Mouse (Mus musculus) kidney, embryonic 16.5 days (tissue): ENCODE measurements around the gene Zfpl1. TPM values are rescaled to one million over a fixed set of nuclear protein-coding genes. Genes with fewer than 3 reads are reported as not detected.
"Not testable (repeated sequence)": the region's sequence is repeated elsewhere in the genome, so short reads cannot be mapped to it uniquely, and the experiment has no call there.

ENCODE experiments used
- ATAC-seq: fragments of 200-750 bp; cut with Nextera tagmentation; 2 replicates; pipeline ENCODE4 v1.8.0; 2017; ENCODE audit warnings: moderate TSS enrichment; ENCODE audit not compliant: low FRiP score, low TSS enrichment
- H3K27ac ChIP-seq: fragments of 300-500 bp; sonication (generic); 2 replicates; pipeline ENCODE4 v1.5.1; 2014; ENCODE audit warnings: low read length
- H3K27me3 ChIP-seq: fragments of 300-500 bp; sonication (generic); 2 replicates; pipeline ENCODE4 v1.6.1; 2014; ENCODE audit warnings: low read length, control low read depth, mixed read lengths; ENCODE audit not compliant: insufficient read depth
- H3K36me3 ChIP-seq: fragments of 300-500 bp; sonication (generic); 2 replicates; pipeline ENCODE4 v1.6.1; 2014; ENCODE audit warnings: low read length, control low read depth, mixed read lengths; ENCODE audit not compliant: insufficient read depth
- H3K4me1 ChIP-seq: fragments of 300-500 bp; sonication (generic); 2 replicates; pipeline ENCODE4 v1.6.1; 2014; ENCODE audit warnings: low read length, control low read depth, mixed read lengths; ENCODE audit not compliant: insufficient read depth
- H3K4me2 ChIP-seq: fragments of 300-500 bp; sonication (generic); replicated peaks from 2 replicates; pipeline ENCODE4 v1.6.1; 2014; ENCODE audit warnings: low read depth, low read length
- H3K4me3 ChIP-seq: fragments of 300-500 bp; sonication (generic); 2 replicates; pipeline ENCODE4 v1.5.1; 2014; ENCODE audit warnings: mild to moderate bottlenecking, low read length
- H3K9ac ChIP-seq: fragments of 300-500 bp; sonication (generic); replicated peaks from 2 replicates; pipeline ENCODE4 v1.6.1; 2014; ENCODE audit warnings: low read length
- H3K9me3 ChIP-seq: fragments of 300-500 bp; sonication (generic); 2 replicates; pipeline ENCODE4 v1.6.1; 2016; ENCODE audit warnings: low read length, control low read depth
- WGBS: fragments of 180-500 bp; shearing (Covaris S2); extraction: QIAGEN DNeasy Blood & Tissue Kit; methylation state at CpG from one replicate; pipeline ENCODE4 v1.1.7; 2014; 5-methylcytosine and 5-hydroxymethylcytosine counted together
- polyA plus RNA-seq: library from polyadenylated mRNA; unstranded; fragments of >200 nt; fragmentation: Nextera tagmentation; extraction: Ambion mirVana; gene quantifications from 2 replicates; pipeline ENCODE4 v1.2.1, GENCODE M21; 2015

The Zfpl1 gene
- polyA plus RNA-seq = 77.1 and 78.9 TPM in 2 replicates

- ATAC-seq = peak; percentile 93
- Histone ChIP-seq H3K4me2 (peak within 1 kb of the TSS; percentile 91), H3K9ac (peak within 1 kb of the TSS; percentile 80), H3K36me3 (peaks cover 23% of the 10 kb centered on the region), H3K4me3 (peak within 1 kb of the TSS; percentile 85), H3K4me1 (peaks cover 15% of the 10 kb centered on the region), H3K9me3 (no peaks in the 10 kb centered on the region), H3K27ac (peak within 1 kb of the TSS; percentile 65), H3K27me3 (no peaks in the 10 kb centered on the region)
- under 1% methylated on average over 58 of the region's 58 CpGs for WGBS
Observed at GRCm38 (mm10) chr19:6084478-6085248, at the start of gene Zfpl1, which contains the start of gene Cdca5. Gene Zfpl1 (minus strand): TSS chr19:6084956. Gene Cdca5 (plus strand): TSS chr19:6084983.

GRCm38 (mm10) chr19:6133197-6133596 lies 48.4 kb upstream of the Zfpl1 start:
- H3K9ac ChIP-seq, H3K4me3 ChIP-seq, H3K4me2 ChIP-seq, H3K9me3 ChIP-seq, H3K4me1 ChIP-seq, H3K27me3 ChIP-seq, ATAC-seq, H3K27ac ChIP-seq: not testable (repeated sequence)
- H3K36me3 ChIP-seq = peaks cover 13% of the 10 kb centered on the region; the same call in 1 of the 2 replicates
- 52% methylated on average over 1 of the region's 1 CpGs for WGBS

GRCm38 (mm10) chr19:6132171-6132827 lies 47.5 kb upstream of the Zfpl1 start:
- no peak overlapping the region; the same call in 1 of the 2 replicates for H3K9ac ChIP-seq
- peaks cover 8% of the 10 kb centered on the region; the same call in 1 of the 2 replicates for H3K36me3 ChIP-seq
- no peak for ATAC-seq
- H3K4me2 ChIP-seq = no peak overlapping the region
- WGBS = 87% methylated on average over 7 of the region's 7 CpGs
- no peaks in the 10 kb centered on the region for H3K27me3 ChIP-seq
- H3K4me3 ChIP-seq = no peak overlapping the region
- H3K4me1 ChIP-seq = peaks cover 5% of the 10 kb centered on the region; the same call in 1 of the 2 replicates
- H3K27ac ChIP-seq = no peak overlapping the region
- H3K9me3 ChIP-seq = no peaks in the 10 kb centered on the region

- H3K4me2 ChIP-seq, H3K9me3 ChIP-seq, H3K36me3 ChIP-seq, H3K4me1 ChIP-seq, ATAC-seq, H3K9ac ChIP-seq, H3K27me3 ChIP-seq, H3K27ac ChIP-seq, H3K4me3 ChIP-seq: not testable (repeated sequence)
- WGBS = 81% methylated on average over 7 of the region's 7 CpGs
Observed at GRCm38 (mm10) chr19:6130414-6131128, 45.8 kb upstream of the Zfpl1 start.

- peak within 1 kb of the TSS; percentile 80 for H3K9ac ChIP-seq
- no peaks in the 10 kb centered on the region for H3K27me3 ChIP-seq
- no peaks in the 10 kb centered on the region for H3K36me3 ChIP-seq
- peak within 1 kb of the TSS; percentile 64 for H3K4me2 ChIP-seq
- WGBS = under 1% methylated on average over 32 of the region's 32 CpGs
- peak; percentile 97 for ATAC-seq
- peak within 1 kb of the TSS; percentile 93 for H3K27ac ChIP-seq
- H3K4me3 ChIP-seq = peak within 1 kb of the TSS; percentile 64
- peaks cover 5% of the 10 kb centered on the region; the same call in 1 of the 2 replicates for H3K4me1 ChIP-seq
- H3K9me3 ChIP-seq = no peaks in the 10 kb centered on the region
Observed at GRCm38 (mm10) chr19:6127760-6128341, 43.1 kb upstream of the Zfpl1 start, which contains the start of gene Snx15. Gene Snx15 (minus strand): TSS chr19:6128304.

- peak overlapping the region; percentile 64 for H3K4me3 ChIP-seq
- H3K4me1 ChIP-seq = peaks cover 5% of the 10 kb centered on the region; the same call in 1 of the 2 replicates
- H3K4me2 ChIP-seq = peak overlapping the region; percentile 64
- ATAC-seq = no peak
- no peaks in the 10 kb centered on the region for H3K27me3 ChIP-seq
- peak overlapping the region; percentile 93 for H3K27ac ChIP-seq
- H3K36me3 ChIP-seq = no peaks in the 10 kb centered on the region
- peak overlapping the region; percentile 80; the same call in 1 of the 2 replicates for H3K9ac ChIP-seq
- WGBS = 68% methylated on average over 10 of the region's 10 CpGs
- no peaks in the 10 kb centered on the region for H3K9me3 ChIP-seq
Observed at GRCm38 (mm10) chr19:6126789-6127580, 42.2 kb upstream of the Zfpl1 start.

- Histone ChIP-seq H3K4me2 (no peak overlapping the region), H3K9ac (no peak overlapping the region), H3K4me1 (peaks cover 9% of the 10 kb centered on the region; the same call in 1 of the 2 replicates), H3K27ac (no peak overlapping the region), H3K36me3 (no peaks in the 10 kb centered on the region), H3K27me3 (no peaks in the 10 kb centered on the region), H3K9me3 (no peaks in the 10 kb centered on the region), H3K4me3 (no peak overlapping the region)
- no peak for ATAC-seq
- WGBS = 25% methylated on average over 4 of the region's 4 CpGs
Observed at GRCm38 (mm10) chr19:6126289-6126688, 41.5 kb upstream of the Zfpl1 start.

- no peak for ATAC-seq
- peaks cover 9% of the 10 kb centered on the region; the same call in 1 of the 2 replicates for H3K4me1 ChIP-seq
- H3K9me3 ChIP-seq = no peaks in the 10 kb centered on the region
- whole genome bisulfite sequencing = 81% methylated on average over 2 of the region's 2 CpGs
- H3K4me3 ChIP-seq = no peak overlapping the region
- no peak overlapping the region for H3K9ac ChIP-seq
- no peak overlapping the region for H3K4me2 ChIP-seq
- H3K27me3 ChIP-seq = no peaks in the 10 kb centered on the region
- no peaks in the 10 kb centered on the region for H3K36me3 ChIP-seq
- H3K27ac ChIP-seq = no peak overlapping the region
Observed at GRCm38 (mm10) chr19:6124898-6125297, 40.1 kb upstream of the Zfpl1 start.

GRCm38 (mm10) chr19:6123330-6123729 lies 38.6 kb upstream of the Zfpl1 start:
- no peak for ATAC-seq

More at GRCm38 (mm10) chr19:6123330-6123729, 38.6 kb upstream of the Zfpl1 start:
- H3K4me3 ChIP-seq = no peak overlapping the region
- 71% methylated on average over 8 of the region's 8 CpGs for whole genome bisulfite sequencing
- H3K27ac ChIP-seq = no peak overlapping the region
- H3K4me1 ChIP-seq = peaks cover 9% of the 10 kb centered on the region; the same call in 1 of the 2 replicates
- H3K9ac ChIP-seq = no peak overlapping the region
- H3K4me2 ChIP-seq = no peak overlapping the region
- no peaks in the 10 kb centered on the region for H3K36me3 ChIP-seq
- no peaks in the 10 kb centered on the region for H3K9me3 ChIP-seq
- H3K27me3 ChIP-seq = no peaks in the 10 kb centered on the region
